Mouse (Mus musculus) thymus, adult 2 months (tissue): Measurements from ENCODE around the gene Arhgap27.

ENCODE experiments used
- CTCF ChIP-seq: fragments of 200-500 bp; IDR thresholded peaks from 2 replicates; pipeline ENCODE4 v1.5.1; 2012; ENCODE audit warnings: mild to moderate bottlenecking, control low read depth, low read length, moderate library complexity, borderline replicate concordance; ENCODE audit not compliant: control insufficient read depth, poor library complexity, insufficient read depth; ENCODE audit errors: extremely low read depth
- POLR2A ChIP-seq: fragments of 200-500 bp; IDR thresholded peaks from 2 replicates; pipeline ENCODE4 v1.6.1; 2012; ENCODE audit warnings: mild to moderate bottlenecking, low read length, control low read depth, moderate library complexity; ENCODE audit not compliant: control insufficient read depth, poor library complexity, insufficient read depth; ENCODE audit errors: extremely low read depth

- TF ChIP-seq CTCF (peak; percentile 91), POLR2A (no peak)
These were observed 4.4 kb downstream of the Arhgap27 start for GRCm38 (mm10) chr11:103359122-103359521.
